Mouse (Mus musculus) spleen, adult 2 months (tissue): Measurements from ENCODE around the gene Gramd2.

ENCODE experiments used
- CTCF ChIP-seq: fragments of 200-500 bp; IDR thresholded peaks from 2 replicates; pipeline ENCODE4 v1.5.1; 2011; ENCODE audit warnings: mild to moderate bottlenecking, inconsistent platforms; ENCODE audit not compliant: insufficient read depth, insufficient read length, insufficient replicate concordance; ENCODE audit errors: extremely low read depth
- POLR2A ChIP-seq: fragments of 200-500 bp; IDR thresholded peaks from 2 replicates; pipeline ENCODE4 v1.6.1; 2011; ENCODE audit warnings: low read depth, low read length, inconsistent platforms

GRCm38 (mm10) chr9:59723791-59724442 lies 44.0 kb downstream of the Gramd2 start:
- TF ChIP-seq CTCF = no peak
- TF ChIP-seq POLR2A = no peak
